Mouse (Mus musculus) monocyte, adult 59 days (primary cell): ENCODE data around the gene Ferd3l. TPM values are rescaled to one million over a fixed set of nuclear protein-coding genes. Genes with fewer than 3 reads are reported as not detected.

Experiments used
- total RNA-seq, 2 experiments: library from RNA; stranded (reverse); gene quantifications; one replicate each; pipeline ENCODE4 v1.2.4; 2023

Gene Ferd3l
- total RNA-seq: not detected

GRCm38 (mm10) chr12:33928331-33929192 lies at the start of gene Ferd3l:
Gene Ferd3l, plus strand, starts transcription at chr12:33928425.

GRCm38 (mm10) chr12:33957400-33958240 lies 29.4 kb downstream of the Ferd3l start, which contains the start of gene Twist1:
Gene Twist1, plus strand, starts transcription at chr12:33957671.

Other genes starting within 250 kb of the Ferd3l start
- not detected for gene Twist1, start 29.2 kb downstream of the Ferd3l start, total RNA-seq